Mouse (Mus musculus): Measurements from ENCODE around the gene Stoml2. TPM values are rescaled to one million over a fixed set of nuclear protein-coding genes. Genes with fewer than 3 reads are reported as not detected.

The Stoml2 gene
- polyA plus RNA-seq, 1 experiment from 2014 or later: 353 TPM

DNA sequence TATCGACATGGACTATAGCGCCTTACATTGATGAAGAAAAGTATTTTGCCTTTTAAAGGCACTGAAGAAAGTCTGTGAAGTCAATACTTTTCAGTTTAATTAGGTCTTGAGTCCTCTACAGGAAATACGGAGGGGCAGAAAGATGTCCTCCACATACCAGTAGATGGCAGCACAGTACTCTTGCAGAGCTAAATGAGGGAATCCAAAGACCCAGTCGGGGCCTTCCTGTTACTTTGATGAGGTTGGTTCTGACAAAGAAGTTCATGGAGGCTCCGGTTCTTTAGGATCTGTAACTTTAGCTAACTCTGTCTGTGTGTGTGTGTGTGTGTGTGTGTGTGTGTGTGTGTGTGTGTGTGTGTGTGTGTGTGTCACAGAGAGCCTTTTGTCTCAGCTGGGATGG, 15.7 kb upstream of the Stoml2 start:
- Histone ChIP-seq H3K27ac (no peak overlapping the region), H3K4me3 (replicated peaks) (no peak overlapping the region; the same call in 1 of the 2 replicates), H3K36me3 (no peaks in the 10 kb centered on the region), H3K9ac (replicated peaks) (0 out of 2 replicates have a peak overlapping the region, but pooled peaks have one; percentile 23), H3K9me3 (no peaks in the 10 kb centered on the region), H3K4me2 (peak overlapping the region; percentile 37), H3K27me3 (0 out of 2 replicates have a peak, but pooled peaks cover 1% of the 10 kb centered on the region), H3K4me1 (replicated peaks) (peaks cover 22% of the 10 kb centered on the region)
- ATAC-seq (ENCODE audit: insufficient number of reproducible peaks, insufficient read depth, low FRiP score, low TSS enrichment, low read depth): no peak
- WGBS: 8% methylated on average over 5 of the region's 5 CpGs

DNA sequence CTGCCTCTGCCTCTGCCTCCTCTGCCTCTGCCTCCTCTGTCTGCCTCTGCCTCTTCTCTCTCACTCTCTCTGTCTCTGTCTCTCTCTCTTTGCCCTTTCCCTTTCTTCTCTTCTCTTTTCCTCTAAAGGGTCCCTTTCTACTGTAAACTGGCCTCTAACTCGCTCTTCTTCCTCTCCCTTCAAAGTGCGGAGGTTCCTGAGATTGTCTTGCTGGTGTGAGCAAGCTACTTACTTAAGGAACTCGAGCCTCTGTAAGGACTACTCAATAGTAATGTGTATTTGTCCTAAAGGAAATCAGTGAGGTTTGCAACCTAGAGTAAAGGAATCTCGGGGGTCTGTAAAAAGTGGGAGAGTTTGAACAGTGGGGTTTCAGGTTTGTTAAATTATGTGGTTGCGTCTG, 15.1 kb upstream of the Stoml2 start:
- WGBS: 56% methylated on average over 5 of the region's 5 CpGs
- no peak overlapping the region for H3K9ac ChIP-seq (replicated peaks)
- H3K4me2 ChIP-seq: peak overlapping the region; percentile 73
- H3K27ac ChIP-seq: no peak overlapping the region
- H3K27me3 ChIP-seq: no peaks in the 10 kb centered on the region
- H3K36me3 ChIP-seq: no peaks in the 10 kb centered on the region
- peaks cover 22% of the 10 kb centered on the region for H3K4me1 ChIP-seq (replicated peaks)
- H3K4me3 ChIP-seq (replicated peaks): no peak overlapping the region; the same call in 1 of the 2 replicates
- no peak for ATAC-seq (ENCODE audit: insufficient number of reproducible peaks, insufficient read depth, low FRiP score, low TSS enrichment, low read depth)
- H3K9me3 ChIP-seq: no peaks in the 10 kb centered on the region

DNA sequence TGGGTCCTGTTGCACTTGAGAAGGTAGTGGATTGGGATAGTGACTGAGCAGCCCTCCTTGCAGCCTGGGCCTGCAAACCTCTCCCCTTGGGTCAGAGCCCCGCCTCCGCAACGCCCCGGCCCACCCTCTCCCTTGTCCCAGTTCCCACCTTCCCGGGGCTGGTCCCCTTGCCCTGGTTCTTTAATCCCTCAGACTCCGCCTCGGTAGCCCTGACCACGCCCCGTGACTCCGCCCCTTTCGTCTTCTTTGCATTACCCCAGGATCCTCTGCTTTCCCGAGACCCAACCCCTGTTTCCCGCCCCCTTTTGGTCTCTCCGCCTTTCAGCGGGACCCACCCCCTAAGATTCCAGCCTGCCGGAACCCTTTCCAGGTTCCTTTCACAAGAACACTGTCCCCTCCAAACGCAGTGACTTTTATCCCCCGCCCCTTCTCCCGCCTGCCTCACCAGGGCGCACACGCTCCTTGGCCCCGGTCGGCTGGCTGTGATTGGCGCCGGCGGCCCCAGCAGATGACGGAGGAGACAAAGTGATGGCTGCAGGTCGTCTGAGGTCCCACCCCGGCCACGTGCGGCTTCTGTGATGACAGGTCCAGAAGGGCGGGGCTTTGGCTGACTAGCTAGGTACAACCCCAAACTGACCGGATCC, 14.3 kb upstream of the Stoml2 start, which contains the start of gene Fam214b:
Gene Fam214b (minus strand): TSS at position 562 of the 644 bp plus-strand sequence.
- peak within 1 kb of the TSS; percentile 41 for H3K27ac ChIP-seq
- no peaks in the 10 kb centered on the region for H3K36me3 ChIP-seq
- H3K9ac ChIP-seq (replicated peaks): peak within 1 kb of the TSS; percentile 50; the same call in 1 of the 2 replicates
- H3K27me3 ChIP-seq: no peaks in the 10 kb centered on the region
- H3K4me3 ChIP-seq (replicated peaks): peak within 1 kb of the TSS; percentile 49
- WGBS: under 1% methylated on average over 33 of the region's 33 CpGs
- H3K9me3 ChIP-seq: no peaks in the 10 kb centered on the region
- peaks cover 26% of the 10 kb centered on the region for H3K4me1 ChIP-seq (replicated peaks)
- H3K4me2 ChIP-seq: peak within 1 kb of the TSS; percentile 73
- peak; percentile 93 for ATAC-seq (ENCODE audit: insufficient number of reproducible peaks, insufficient read depth, low FRiP score, low TSS enrichment, low read depth)

DNA sequence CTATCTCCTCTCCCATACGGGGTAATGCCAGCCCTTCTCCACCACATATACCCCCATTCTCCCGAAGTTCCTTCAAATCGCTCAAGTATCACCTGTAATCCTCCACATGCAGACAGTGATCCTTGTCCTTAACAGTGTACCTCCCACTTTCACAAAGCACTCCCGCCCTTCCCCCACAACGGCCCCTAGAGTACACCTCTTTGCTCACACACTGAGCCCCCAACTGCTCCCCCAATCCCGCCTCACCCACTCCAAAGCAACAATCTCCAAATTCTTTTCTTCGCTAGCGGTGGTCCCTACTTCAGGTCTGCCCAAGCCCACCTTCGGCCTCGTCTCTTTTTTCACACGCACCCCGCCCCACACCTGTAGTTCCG, 13.8 kb upstream of the Stoml2 start:
- H3K4me3 ChIP-seq (replicated peaks): peak overlapping the region; percentile 49
- peak overlapping the region; percentile 41 for H3K27ac ChIP-seq
- peak overlapping the region; percentile 73 for H3K4me2 ChIP-seq
- peak overlapping the region; percentile 50; the same call in 1 of the 2 replicates for H3K9ac ChIP-seq (replicated peaks)
- H3K27me3 ChIP-seq: no peaks in the 10 kb centered on the region
- peak; percentile 15; the same call in 1 of the 2 replicates for ATAC-seq (ENCODE audit: insufficient number of reproducible peaks, insufficient read depth, low FRiP score, low TSS enrichment, low read depth)
- WGBS: 9% methylated on average over 13 of the region's 13 CpGs
- H3K4me1 ChIP-seq (replicated peaks): peaks cover 30% of the 10 kb centered on the region
- H3K9me3 ChIP-seq: no peaks in the 10 kb centered on the region
- no peaks in the 10 kb centered on the region for H3K36me3 ChIP-seq

DNA sequence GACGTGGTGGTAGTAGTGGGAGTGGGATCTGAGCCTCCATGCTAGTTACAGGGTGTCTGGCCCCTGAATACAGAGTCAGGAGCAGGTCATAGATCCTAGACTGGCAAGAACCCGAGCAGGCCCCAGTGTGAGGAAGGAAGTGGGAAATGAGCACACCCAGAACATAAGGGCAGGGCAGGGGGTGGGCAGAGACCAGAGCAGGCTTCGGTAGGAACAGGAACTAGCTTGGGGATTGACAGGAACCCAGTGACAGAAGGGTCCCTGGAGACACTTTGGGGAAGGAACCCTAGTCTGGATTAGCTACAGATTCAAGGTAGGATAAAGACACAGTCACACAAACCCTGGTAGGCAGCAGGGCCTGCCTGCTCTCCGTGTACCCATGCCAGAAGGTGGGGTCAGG, 13.2 kb upstream of the Stoml2 start:
- H3K9ac ChIP-seq (replicated peaks): peak overlapping the region; percentile 50; the same call in 1 of the 2 replicates
- no peaks in the 10 kb centered on the region for H3K36me3 ChIP-seq
- H3K4me2 ChIP-seq: peak overlapping the region; percentile 73
- 0 out of 2 replicates have a peak overlapping the region, but pooled peaks have one; percentile 53 for H3K27ac ChIP-seq
- H3K4me3 ChIP-seq (replicated peaks): peak overlapping the region; percentile 49
- peaks cover 30% of the 10 kb centered on the region for H3K4me1 ChIP-seq (replicated peaks)
- no peaks in the 10 kb centered on the region for H3K9me3 ChIP-seq
- H3K27me3 ChIP-seq: no peaks in the 10 kb centered on the region
- ATAC-seq (ENCODE audit: insufficient number of reproducible peaks, insufficient read depth, low FRiP score, low TSS enrichment, low read depth): no peak
- WGBS: 33% methylated on average over 4 of the region's 4 CpGs

DNA sequence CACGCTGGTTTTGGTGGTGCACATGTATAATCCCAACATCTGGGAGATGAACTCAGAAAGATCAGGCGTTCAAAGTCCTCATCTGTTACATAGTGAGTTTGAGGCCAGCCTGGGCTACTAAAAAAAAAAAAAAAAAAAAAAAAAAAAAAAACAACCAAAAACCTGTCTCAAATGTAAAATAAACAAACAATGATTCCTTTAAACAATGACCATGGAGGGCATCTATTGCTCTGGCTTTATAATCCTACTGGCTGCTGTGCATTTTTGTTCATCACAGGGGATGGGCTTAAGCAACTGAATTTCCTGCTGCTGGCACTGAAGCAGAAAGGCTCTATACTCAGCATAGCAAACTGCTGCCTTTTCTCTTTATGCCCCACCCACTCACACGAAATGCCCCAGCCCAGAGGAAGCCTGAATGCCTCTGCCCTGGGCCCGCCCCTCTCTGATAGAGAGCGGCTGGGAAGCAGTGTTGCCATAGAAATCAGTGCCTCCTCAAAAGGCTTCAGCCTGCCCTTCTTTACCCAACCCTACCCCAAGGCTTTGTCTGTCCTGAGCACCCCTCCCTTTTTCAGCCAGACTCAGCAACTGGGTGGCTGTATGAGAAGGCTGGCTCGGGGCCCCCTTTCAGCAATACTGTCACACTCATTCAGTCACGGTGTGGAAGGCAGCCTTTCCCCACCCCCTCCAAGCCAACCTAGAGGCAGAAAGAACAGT, 12.3 kb upstream of the Stoml2 start:
- WGBS: 24% methylated on average over 7 of the region's 7 CpGs

DNA sequence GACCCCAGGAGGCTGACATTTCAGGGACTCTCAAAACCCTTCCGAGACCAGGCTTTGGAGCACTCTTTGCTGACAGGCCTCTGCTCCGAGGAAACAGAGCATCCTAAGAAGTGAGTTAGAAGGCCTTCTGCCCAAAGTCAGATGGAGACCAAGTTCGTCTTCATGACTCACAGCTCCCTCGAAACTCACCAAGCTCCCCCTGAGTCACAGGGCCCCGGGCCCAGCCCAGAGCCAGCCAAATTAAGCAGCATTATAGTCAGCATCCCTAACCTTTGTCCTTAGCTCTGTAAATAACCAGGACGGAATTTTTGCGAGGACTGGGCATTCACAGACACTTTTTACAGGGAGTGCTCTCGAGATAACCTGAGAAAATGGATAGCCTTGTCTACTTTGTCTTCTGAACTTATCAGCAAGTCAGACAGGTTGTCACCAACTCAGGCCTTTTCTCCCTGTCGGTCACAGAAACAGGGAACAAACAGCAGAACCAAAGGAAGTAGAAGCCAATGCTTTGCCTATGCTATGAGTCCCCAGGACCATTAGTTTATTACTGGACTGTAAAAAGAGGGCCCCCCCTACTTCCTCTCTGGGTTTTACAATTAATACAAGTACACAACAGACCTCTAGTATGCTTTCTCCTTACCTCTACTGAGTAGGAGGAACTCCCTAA, 9.5 kb upstream of the Stoml2 start:
- Histone ChIP-seq H3K4me2 (peak overlapping the region; percentile 77; the same call in 1 of the 2 replicates), H3K27me3 (no peaks in the 10 kb centered on the region), H3K27ac (peak overlapping the region; percentile 42; the same call in 1 of the 2 replicates), H3K4me3 (replicated peaks) (no peak overlapping the region), H3K9ac (replicated peaks) (no peak overlapping the region), H3K4me1 (replicated peaks) (peaks cover 41% of the 10 kb centered on the region), H3K9me3 (no peaks in the 10 kb centered on the region), H3K36me3 (peaks cover 9% of the 10 kb centered on the region)
- ATAC-seq (ENCODE audit: insufficient number of reproducible peaks, insufficient read depth, low FRiP score, low TSS enrichment, low read depth): no peak
- WGBS: 68% methylated on average over 9 of the region's 9 CpGs

More for the DNA sequence above, 12.3 kb upstream of the Stoml2 start:
- no peaks in the 10 kb centered on the region for H3K36me3 ChIP-seq
- peaks cover 38% of the 10 kb centered on the region for H3K4me1 ChIP-seq (replicated peaks)
- H3K4me3 ChIP-seq (replicated peaks): no peak overlapping the region
- no peaks in the 10 kb centered on the region for H3K9me3 ChIP-seq
- no peak for ATAC-seq (ENCODE audit: insufficient number of reproducible peaks, insufficient read depth, low FRiP score, low TSS enrichment, low read depth)
- H3K27ac ChIP-seq: peak overlapping the region; percentile 53; the same call in 1 of the 2 replicates
- 0 out of 2 replicates have a peak overlapping the region, but pooled peaks have one; percentile 3 for H3K9ac ChIP-seq (replicated peaks)
- H3K27me3 ChIP-seq: no peaks in the 10 kb centered on the region
- peak overlapping the region; percentile 73 for H3K4me2 ChIP-seq

DNA sequence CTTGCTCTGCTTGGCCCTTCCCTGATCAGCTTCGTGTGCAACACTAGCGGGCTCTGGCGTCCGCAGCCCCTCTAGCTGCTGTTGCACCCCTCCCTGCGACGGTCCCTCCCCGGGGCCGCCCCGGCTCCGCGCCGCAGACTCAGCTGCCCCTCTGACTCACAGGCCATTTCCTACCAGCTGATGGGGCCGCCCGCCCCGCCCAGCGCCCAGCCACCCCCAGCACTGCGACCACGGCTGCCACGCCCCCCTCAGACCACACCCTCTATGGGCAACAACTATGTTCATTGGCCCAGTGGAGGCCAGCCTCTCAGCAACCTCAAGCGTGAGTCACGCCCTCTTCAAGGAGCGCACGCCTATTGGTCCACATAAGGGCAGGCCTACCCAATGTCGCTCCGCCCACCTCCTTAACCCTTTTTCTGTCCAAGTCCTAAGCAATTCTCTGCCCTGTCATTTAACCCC, 8.6 kb upstream of the Stoml2 start:
- WGBS: under 1% methylated on average over 25 of the region's 25 CpGs
- peak; percentile 98 for ATAC-seq (ENCODE audit: insufficient number of reproducible peaks, insufficient read depth, low FRiP score, low TSS enrichment, low read depth)
- Histone ChIP-seq H3K9me3 (no peaks in the 10 kb centered on the region), H3K4me1 (replicated peaks) (peaks cover 37% of the 10 kb centered on the region), H3K36me3 (peaks cover 18% of the 10 kb centered on the region), H3K4me2 (peak overlapping the region; percentile 77), H3K27ac (peak overlapping the region; percentile 80), H3K4me3 (replicated peaks) (peak overlapping the region; percentile 71), H3K27me3 (no peaks in the 10 kb centered on the region), H3K9ac (replicated peaks) (peak overlapping the region; percentile 77)

DNA sequence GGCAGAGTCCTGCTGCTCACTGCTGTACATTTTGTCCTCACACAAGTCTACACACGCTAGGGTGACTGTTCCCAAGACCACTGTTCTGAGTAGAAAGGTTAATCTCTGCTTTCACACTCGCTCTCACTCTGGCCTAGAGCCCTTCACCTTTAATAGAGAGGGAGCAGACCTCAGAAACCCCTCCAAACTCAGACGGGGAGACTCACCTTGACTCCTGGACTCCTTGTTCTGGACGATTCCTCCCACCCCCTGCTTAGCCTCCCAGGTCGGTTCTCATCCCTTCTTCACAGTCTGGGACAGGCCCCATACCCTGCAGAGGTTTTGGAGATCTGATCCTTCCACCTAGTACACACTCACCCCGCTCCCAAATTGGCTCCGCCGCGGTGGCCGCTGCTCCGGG, 8.1 kb upstream of the Stoml2 start:
- Histone ChIP-seq H3K9ac (replicated peaks) (peak overlapping the region; percentile 77), H3K4me3 (replicated peaks) (peak overlapping the region; percentile 71), H3K36me3 (peaks cover 23% of the 10 kb centered on the region), H3K27ac (peak overlapping the region; percentile 80), H3K4me2 (peak overlapping the region; percentile 77), H3K9me3 (no peaks in the 10 kb centered on the region), H3K4me1 (replicated peaks) (peaks cover 32% of the 10 kb centered on the region), H3K27me3 (no peaks in the 10 kb centered on the region)
- WGBS: 3% methylated on average over 11 of the region's 11 CpGs
- ATAC-seq (ENCODE audit: insufficient number of reproducible peaks, insufficient read depth, low FRiP score, low TSS enrichment, low read depth): no peak

DNA sequence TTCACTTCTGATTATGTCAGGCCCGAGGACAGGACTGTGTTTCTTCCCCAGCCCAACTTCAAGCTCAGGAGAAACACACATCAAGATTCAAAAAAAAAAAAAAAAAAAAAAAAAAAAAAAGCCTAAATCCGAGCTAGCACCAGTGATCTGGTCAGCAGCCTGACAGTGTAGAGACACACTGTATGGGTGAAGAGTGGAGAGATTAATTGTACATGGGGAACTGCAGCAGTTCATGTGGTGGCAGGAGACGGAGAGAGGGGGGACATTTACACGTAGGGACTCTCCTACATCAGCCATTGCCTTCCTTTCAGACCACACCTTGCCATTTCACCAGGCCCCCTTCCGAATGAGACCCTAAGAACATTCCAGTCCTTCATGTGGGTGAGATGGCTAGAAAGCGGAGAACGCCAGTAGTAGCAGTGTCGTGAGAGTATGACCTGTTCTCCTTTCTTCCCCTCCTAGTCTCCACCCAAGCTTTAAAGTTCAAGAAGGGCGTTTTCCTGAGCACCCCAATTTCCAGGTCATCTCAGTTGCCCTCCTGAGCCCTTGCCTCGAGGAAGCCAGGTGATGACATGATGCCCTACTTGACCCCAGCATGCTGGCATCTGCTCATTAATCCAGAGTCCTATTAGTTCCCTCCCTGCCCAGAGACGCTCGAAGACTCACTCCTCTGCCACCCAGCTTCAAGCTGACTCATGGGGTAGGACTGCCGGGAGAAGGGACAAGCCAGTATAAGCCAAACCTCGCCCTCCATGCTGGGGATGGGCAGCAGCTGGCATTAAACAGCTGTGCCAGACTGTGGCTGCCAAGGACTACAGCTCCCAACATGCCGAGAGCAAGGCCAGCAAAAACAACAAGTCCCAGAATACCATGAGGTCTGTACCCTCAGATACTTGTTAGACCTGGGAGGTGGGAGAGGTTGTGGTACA, 7.3 kb upstream of the Stoml2 start:
- ATAC-seq (ENCODE audit: insufficient number of reproducible peaks, insufficient read depth, low FRiP score, low TSS enrichment, low read depth): no peak
- Histone ChIP-seq H3K9me3 (no peaks in the 10 kb centered on the region), H3K27ac (no peak overlapping the region), H3K27me3 (no peaks in the 10 kb centered on the region), H3K4me3 (replicated peaks) (peak overlapping the region; percentile 71), H3K4me2 (peak overlapping the region; percentile 77), H3K4me1 (replicated peaks) (peaks cover 24% of the 10 kb centered on the region), H3K9ac (replicated peaks) (peak overlapping the region; percentile 77), H3K36me3 (peaks cover 31% of the 10 kb centered on the region)
- 53% methylated on average over 15 of the region's 15 CpGs for WGBS
